Mouse (Mus musculus) myocyte (in vitro differentiated cells): ENCODE data around the gene Kcnf1.

ENCODE experiments used
- CEBPB ChIP-seq: IDR thresholded peaks from 2 replicates; pipeline ENCODE4 v1.6.1; 2011; ENCODE audit warnings: mild to moderate bottlenecking, moderate library complexity; ENCODE audit not compliant: poor library complexity, insufficient read depth, severe bottlenecking
- E2F4 ChIP-seq: IDR thresholded peaks from one replicate; pipeline ENCODE4 v1.6.1; 2011; ENCODE audit warnings: mild to moderate bottlenecking, control low read depth, moderate library complexity; ENCODE audit not compliant: insufficient read depth
- MAX ChIP-seq: IDR thresholded peaks from one replicate; pipeline ENCODE4 v1.6.1; 2011; ENCODE audit warnings: low read depth, mild to moderate bottlenecking, control low read depth
- MYOD1 ChIP-seq, 3 experiments: IDR thresholded peaks; one replicate each; pipeline ENCODE4 v1.6.1; 2011; ENCODE audit warnings: control low read depth in 2 of 3, low read depth in 2 of 3, mild to moderate bottlenecking in 2 of 3, moderate library complexity in 1 of 3; ENCODE audit not compliant: insufficient read length in 2 of 3, control insufficient read depth in 1 of 3
- MYOG ChIP-seq, 3 experiments: IDR thresholded peaks; one replicate each; pipeline ENCODE4 v1.6.1; 2011; ENCODE audit warnings: control low read depth in 2 of 3, low read depth in 2 of 3, mild to moderate bottlenecking in 2 of 3; ENCODE audit not compliant: insufficient read length in 2 of 3, control insufficient read depth in 1 of 3, insufficient read depth in 1 of 3
- POLR2A ChIP-seq: IDR thresholded peaks from one replicate; pipeline ENCODE4 v1.6.1; 2011; ENCODE audit warnings: low read depth, mild to moderate bottlenecking, control low read depth, moderate library complexity; ENCODE audit not compliant: insufficient read length
- POLR2AphosphoS2 ChIP-seq: IDR thresholded peaks from one replicate; pipeline ENCODE4 v1.6.1; 2011; ENCODE audit warnings: low read depth, control low read depth; ENCODE audit not compliant: insufficient read length
- REST ChIP-seq: IDR thresholded peaks from one replicate; pipeline ENCODE4 v1.6.1; 2011; ENCODE audit warnings: mild to moderate bottlenecking, control low read depth, moderate library complexity; ENCODE audit not compliant: insufficient read depth, insufficient read length
- SRF ChIP-seq: IDR thresholded peaks from one replicate; pipeline ENCODE4 v1.6.1; 2011; ENCODE audit warnings: low read depth; ENCODE audit not compliant: control insufficient read depth, insufficient read length
- TCF12 ChIP-seq: IDR thresholded peaks from one replicate; pipeline ENCODE4 v1.6.1; 2011; ENCODE audit warnings: mild to moderate bottlenecking, control low read depth; ENCODE audit not compliant: poor library complexity, insufficient read depth, severe bottlenecking
- USF1 ChIP-seq: IDR thresholded peaks from one replicate; pipeline ENCODE4 v1.6.1; 2011; ENCODE audit warnings: low read depth, mild to moderate bottlenecking, control low read depth, moderate library complexity

- TF ChIP-seq USF1 (no peak), E2F4 (no peak), TCF12 (no peak), POLR2A (no peak), MAX (no peak), REST (no peak), MYOG (IDR thresholded peaks at IDR 0.05; ENCODE audit: control insufficient read depth in 1 of 3, insufficient read depth in 1 of 3, insufficient read length in 2 of 3, low read depth in 2 of 3) (no peak), SRF (no peak), POLR2AphosphoS2 (no peak), CEBPB (no peak), MYOD1 (IDR thresholded peaks at IDR 0.05; ENCODE audit: control insufficient read depth in 1 of 3, insufficient read length in 2 of 3, low read depth in 2 of 3) (peak in 1 of 3 experiments; percentile 23)
Measured at GRCm38 (mm10) chr12:17184303-17184775, 7.7 kb upstream of the Kcnf1 start.
